Mouse (Mus musculus) adrenal gland, postnatal 4 days (tissue): ENCODE data around the gene Daam2. TPM values are rescaled to one million over a fixed set of nuclear protein-coding genes. Genes with fewer than 3 reads are reported as not detected.

Source experiments
- DNase-seq, 2 experiments: peaks; one replicate each; pipeline ENCODE4 v3.0.0; 2021 to 2022; ENCODE audit warnings: low spot score in 2 of 2, mixed read lengths in 2 of 2
- total RNA-seq, 2 experiments: library from RNA; stranded (reverse); gene quantifications; 2 replicates each; pipeline ENCODE4 v1.2.3; 2021

The Daam2 gene
- total RNA-seq, 2 experiments from 2014 or later, result 38.3 to 39.6 TPM

DNA sequence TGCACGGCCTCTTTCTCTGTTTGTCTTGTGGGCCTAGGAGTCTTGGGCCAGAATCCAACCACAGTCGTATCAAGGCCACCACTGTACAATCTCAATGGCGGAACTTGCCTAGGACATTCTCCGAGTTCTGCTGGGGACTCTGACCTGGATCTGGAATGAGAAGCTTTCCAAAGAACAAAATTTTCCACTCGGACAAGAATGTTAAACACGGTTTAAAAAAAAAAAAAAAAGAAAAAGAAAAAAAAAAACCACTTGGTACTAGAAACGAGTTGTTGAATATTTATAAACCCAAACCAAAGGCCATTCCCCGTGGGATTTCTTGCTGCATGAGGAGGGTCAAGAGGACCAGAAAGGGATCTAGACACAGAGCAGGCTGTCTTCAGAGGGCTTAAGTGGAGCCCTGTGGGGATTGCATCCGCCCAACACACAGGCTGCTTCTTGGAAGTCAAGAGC is 29.9 kb downstream of the Daam2 start:
- no peak for DNase-seq

GRCm38 (mm10) chr17:49531661-49532060 is 32.5 kb downstream of the Daam2 start:
- DNase-seq, result no peak

GRCm38 (mm10) chr17:49530215-49530614 is 33.9 kb downstream of the Daam2 start:
- DNase-seq, result no peak

- DNase-seq, result no peak
Measured at GRCm38 (mm10) chr17:49528503-49529205, 35.5 kb downstream of the Daam2 start.

- no peak for DNase-seq
Measured at GRCm38 (mm10) chr17:49528033-49528432, 36.1 kb downstream of the Daam2 start.

- no peak for DNase-seq
Measured at GRCm38 (mm10) chr17:49526566-49526965, 37.6 kb downstream of the Daam2 start.

- DNase-seq, result no peak
Measured at GRCm38 (mm10) chr17:49525911-49526310, 38.2 kb downstream of the Daam2 start.

- no peak for DNase-seq
Measured at GRCm38 (mm10) chr17:49524584-49524983, 39.6 kb downstream of the Daam2 start.

DNA sequence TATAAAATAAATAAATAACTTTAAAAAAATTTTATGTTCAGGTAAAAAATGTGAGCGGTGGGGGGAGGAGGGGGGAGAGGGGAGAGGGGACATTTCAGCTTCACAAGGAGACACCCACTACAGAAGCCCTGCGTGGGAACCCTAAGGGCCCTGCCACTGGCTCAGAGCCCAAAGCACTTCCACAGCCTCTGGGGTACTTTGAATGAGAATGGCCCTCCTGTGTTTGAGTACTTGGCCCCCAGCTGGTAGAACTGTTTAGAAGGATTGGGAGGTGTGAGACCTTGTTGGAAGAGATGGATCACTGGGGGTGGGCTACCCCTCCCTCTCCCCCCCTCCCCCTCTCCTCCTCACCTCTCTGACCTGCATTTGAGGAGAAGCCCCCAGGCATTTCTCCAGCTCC is 41.7 kb downstream of the Daam2 start:
- DNase-seq, result no peak

GRCm38 (mm10) chr17:49522002-49522401 is 42.1 kb downstream of the Daam2 start:
- DNase-seq, result no peak

DNA sequence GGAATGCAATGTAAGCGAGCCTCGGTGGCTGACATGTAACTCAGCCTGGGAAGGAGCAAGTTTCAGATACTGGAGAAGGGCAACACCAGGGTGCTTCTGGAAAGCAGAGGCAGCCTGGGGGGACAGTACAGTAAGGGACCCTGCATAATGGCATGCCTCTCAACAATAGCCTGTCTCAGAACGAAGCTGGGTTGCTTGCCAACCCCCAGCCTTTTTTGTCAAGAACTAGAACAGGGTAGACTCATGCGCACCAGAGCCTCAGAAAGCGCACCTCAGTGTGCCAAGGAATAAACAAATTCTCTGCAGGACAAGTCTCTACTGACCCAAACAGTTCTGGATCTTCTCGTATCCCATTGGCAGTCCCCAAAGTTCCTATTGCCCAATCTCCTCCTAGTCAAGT is 43.5 kb downstream of the Daam2 start:
- DNase-seq, result no peak

GRCm38 (mm10) chr17:49519576-49520247 is 44.4 kb downstream of the Daam2 start:
- DNase-seq, result no peak

- DNase-seq, result no peak
Measured at GRCm38 (mm10) chr17:49517091-49517490, 47.1 kb downstream of the Daam2 start.

DNA sequence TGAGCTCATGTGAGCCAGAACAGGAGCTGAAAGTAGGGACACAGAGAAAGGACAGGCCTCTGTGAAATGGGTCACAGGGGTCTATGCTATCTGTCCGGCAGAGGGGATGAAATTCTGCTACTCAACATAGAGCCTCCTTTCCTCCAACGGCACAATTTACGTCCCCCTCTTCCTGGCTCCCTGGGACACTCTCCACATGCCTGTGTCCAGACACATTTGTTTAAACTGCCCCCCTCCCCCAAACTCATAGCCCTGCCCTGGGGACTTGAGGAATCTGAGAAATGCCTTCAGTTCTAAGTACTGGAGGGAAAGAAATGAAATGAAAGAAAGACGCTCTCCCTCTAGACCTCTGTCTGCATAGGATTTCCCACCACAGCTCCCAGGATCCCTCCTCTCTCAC is 48.5 kb downstream of the Daam2 start:
- no peak for DNase-seq

- no peak for DNase-seq
Measured at GRCm38 (mm10) chr17:49515141-49515540, 49.0 kb downstream of the Daam2 start.

DNA sequence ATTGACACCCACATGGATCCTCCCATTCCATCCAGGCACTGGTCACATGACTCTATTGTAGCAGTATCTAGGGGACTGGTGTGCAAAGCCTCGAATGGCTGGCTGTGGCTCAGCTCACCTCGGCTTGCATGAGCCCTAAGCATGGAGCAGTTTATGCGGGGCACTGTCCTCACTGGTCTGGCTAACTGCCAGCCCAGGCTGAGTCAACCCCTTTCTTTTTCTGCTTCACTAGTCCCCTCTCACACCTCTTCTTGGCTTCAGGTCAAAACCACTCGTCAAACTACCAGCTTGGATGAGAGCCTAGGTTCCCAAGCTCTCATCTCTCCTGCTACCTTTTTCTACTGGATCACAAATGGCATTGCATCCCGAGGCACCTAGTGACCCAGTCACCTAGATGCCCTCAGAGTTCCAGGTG is 51.5 kb downstream of the Daam2 start:
- DNase-seq, result no peak

GRCm38 (mm10) chr17:49509431-49509830 is 54.7 kb downstream of the Daam2 start:
- no peak for DNase-seq

DNA sequence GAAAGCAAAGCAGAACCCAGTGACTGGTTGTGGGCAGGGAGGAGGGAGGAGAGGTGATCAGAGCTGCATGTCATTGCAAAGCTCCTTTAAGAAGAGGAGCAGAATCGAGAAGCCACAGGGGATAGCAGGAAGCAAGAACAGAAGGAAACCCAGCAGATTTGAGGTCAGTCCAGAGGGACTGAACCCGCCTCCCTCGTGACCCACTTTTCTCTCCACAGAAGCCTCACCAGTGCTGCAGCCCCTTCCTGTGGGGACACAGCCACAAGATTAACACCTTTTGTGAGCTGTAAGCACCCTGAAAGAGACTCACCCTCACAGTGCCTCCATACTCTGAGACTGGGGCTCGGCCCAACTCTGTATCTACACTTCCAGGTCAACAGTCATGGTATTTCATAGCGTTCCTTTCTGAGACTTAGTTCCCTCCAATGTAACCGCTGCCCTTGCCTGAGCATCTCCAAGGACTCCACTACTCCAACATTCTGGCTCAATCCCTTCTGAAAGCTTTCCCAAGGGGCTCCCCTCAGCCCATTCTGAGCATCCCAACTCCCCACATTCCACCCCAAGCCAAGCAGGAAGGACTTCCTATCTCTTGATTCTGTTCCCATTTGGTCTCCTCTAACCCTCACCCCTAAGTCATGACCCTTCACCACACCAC is 60.8 kb downstream of the Daam2 start:
- DNase-seq, result no peak

- DNase-seq, result peak; percentile 11 to 33
Measured at GRCm38 (mm10) chr17:49500234-49500633, 63.9 kb downstream of the Daam2 start.

GRCm38 (mm10) chr17:49499635-49500034 is 64.5 kb downstream of the Daam2 start:
- no peak for DNase-seq

- no peak for DNase-seq
Measured at GRCm38 (mm10) chr17:49498169-49498568, 66.0 kb downstream of the Daam2 start.

GRCm38 (mm10) chr17:49493276-49493675 is 70.9 kb downstream of the Daam2 start:
- DNase-seq, result no peak
